Mouse (Mus musculus) midbrain, embryonic 11.5 days (tissue): ENCODE data around the gene Rex1bd. TPM values are rescaled to one million over a fixed set of nuclear protein-coding genes. Genes with fewer than 3 reads are reported as not detected.

Experiments used
- ATAC-seq: fragments of 200-750 bp; cut with Nextera tagmentation; 2 replicates; pipeline ENCODE4 v1.8.0; 2017; ENCODE audit warnings: moderate TSS enrichment, moderate library complexity; ENCODE audit not compliant: low FRiP score
- DNase-seq: peaks from one replicate; pipeline ENCODE4 v3.0.0; 2015; ENCODE audit warnings: low spot score; ENCODE audit errors: missing footprints
- H3K27ac ChIP-seq: fragments of 300-500 bp; sonication (generic); 2 replicates; pipeline ENCODE4 v1.5.1; 2014; ENCODE audit warnings: low read depth, low read length
- H3K27me3 ChIP-seq: fragments of 300-500 bp; sonication (generic); 2 replicates; pipeline ENCODE4 v1.6.1; 2014; ENCODE audit warnings: mild to moderate bottlenecking, low read length, moderate library complexity, mixed read lengths; ENCODE audit not compliant: control insufficient read depth, insufficient read depth
- H3K36me3 ChIP-seq: fragments of 300-500 bp; sonication (generic); 2 replicates; pipeline ENCODE4 v1.6.1; 2014; ENCODE audit warnings: mild to moderate bottlenecking, low read length, moderate library complexity, mixed read lengths; ENCODE audit not compliant: control insufficient read depth, insufficient read depth
- H3K4me1 ChIP-seq: fragments of 300-500 bp; sonication (generic); 2 replicates; pipeline ENCODE4 v1.6.1; 2014; ENCODE audit warnings: low read length; ENCODE audit not compliant: control insufficient read depth, insufficient read depth
- H3K4me2 ChIP-seq: fragments of 300-500 bp; sonication (generic); 2 replicates; pipeline ENCODE4 v1.6.1; 2014; ENCODE audit warnings: mild to moderate bottlenecking, moderate library complexity
- H3K4me3 ChIP-seq: fragments of 300-500 bp; sonication (generic); 2 replicates; pipeline ENCODE4 v1.5.1; 2014; ENCODE audit warnings: low read depth, low read length
- H3K9ac ChIP-seq: fragments of 300-500 bp; sonication (generic); 2 replicates; pipeline ENCODE4 v1.6.1; 2014; ENCODE audit warnings: low read length
- H3K9me3 ChIP-seq: fragments of 300-500 bp; sonication (generic); 2 replicates; pipeline ENCODE4 v1.6.1; 2016; ENCODE audit warnings: low read length; ENCODE audit not compliant: control insufficient read depth
- WGBS: fragments of 180-500 bp; shearing (Covaris S2); extraction: QIAGEN DNeasy Blood & Tissue Kit; methylation state at CpG from one replicate; pipeline ENCODE4 v1.1.7; 2014; 5-methylcytosine and 5-hydroxymethylcytosine counted together
- polyA plus RNA-seq: library from polyadenylated mRNA; unstranded; fragments of >200 nt; fragmentation: Nextera tagmentation; extraction: Ambion mirVana; gene quantifications from 2 replicates; pipeline ENCODE4 v1.2.1, GENCODE M21; 2014

Rex1bd gene
- polyA plus RNA-seq, 1 experiment from 2014 or later: 129 TPM

- peak within 1 kb of the TSS; percentile 98 for H3K4me3 ChIP-seq
- peak within 1 kb of the TSS; percentile 86 for H3K27ac ChIP-seq
- peak within 1 kb of the TSS; percentile 98 for H3K9ac ChIP-seq
- no peaks in the 10 kb centered on the region for H3K9me3 ChIP-seq
- no peaks in the 10 kb centered on the region for H3K27me3 ChIP-seq
- peak; percentile 85 for ATAC-seq
- peaks cover 10% of the 10 kb centered on the region for H3K36me3 ChIP-seq
- WGBS: 1% methylated on average over 73 of the region's 74 CpGs
- peak; percentile 100 for DNase-seq
- peaks cover 26% of the 10 kb centered on the region for H3K4me1 ChIP-seq
- H3K4me2 ChIP-seq: peak within 1 kb of the TSS; percentile 100
Measured at GRCm38 (mm10) chr8:70510228-70510915, 3.8 kb upstream of the Rex1bd start, which contains the start of gene Uba52. Gene Uba52, minus strand, starts transcription at chr8:70510801.

- H3K4me1 ChIP-seq: peaks cover 27% of the 10 kb centered on the region
- WGBS: 16% methylated on average over 25 of the region's 25 CpGs
- peaks cover 10% of the 10 kb centered on the region for H3K36me3 ChIP-seq
- ATAC-seq (no peak), DNase-seq (peak; percentile 77)
- H3K27me3 ChIP-seq: no peaks in the 10 kb centered on the region
- H3K27ac ChIP-seq: peak overlapping the region; percentile 86; the same call in 1 of the 2 replicates
- H3K9ac ChIP-seq: peak overlapping the region; percentile 98
- peak overlapping the region; percentile 100 for H3K4me2 ChIP-seq
- no peaks in the 10 kb centered on the region for H3K9me3 ChIP-seq
- peak overlapping the region; percentile 98 for H3K4me3 ChIP-seq
Measured at GRCm38 (mm10) chr8:70509281-70509952, 2.9 kb upstream of the Rex1bd start.

- H3K4me2 ChIP-seq: no peak overlapping the region
Measured at GRCm38 (mm10) chr8:70507027-70507393, 458 bp upstream of the Rex1bd start.

GRCm38 (mm10) chr8:70505698-70506327 is 739 bp downstream of the Rex1bd start:
- WGBS: 41% methylated on average over 32 of the region's 32 CpGs
- DNase-seq (peak; percentile 70), ATAC-seq (peak; percentile 17; the same call in 1 of the 2 replicates)
- H3K27ac ChIP-seq: no peak overlapping the region
- H3K27me3 ChIP-seq: peaks cover 33% of the 10 kb centered on the region
- peak overlapping the region; percentile 76 for H3K4me3 ChIP-seq
- H3K9ac ChIP-seq: peak overlapping the region; percentile 92
- peaks cover 10% of the 10 kb centered on the region; the same call in 1 of the 2 replicates for H3K36me3 ChIP-seq
- peak overlapping the region; percentile 82 for H3K4me2 ChIP-seq
- H3K9me3 ChIP-seq: no peaks in the 10 kb centered on the region
- peaks cover 31% of the 10 kb centered on the region for H3K4me1 ChIP-seq

More at GRCm38 (mm10) chr8:70507027-70507393, 458 bp upstream of the Rex1bd start:
- peak overlapping the region; percentile 76; the same call in 1 of the 2 replicates for H3K4me3 ChIP-seq
- 54% methylated on average over 5 of the region's 5 CpGs for WGBS
- peaks cover 30% of the 10 kb centered on the region for H3K4me1 ChIP-seq
- no peak overlapping the region for H3K27ac ChIP-seq
- peaks cover 10% of the 10 kb centered on the region; the same call in 1 of the 2 replicates for H3K36me3 ChIP-seq
- ATAC-seq (no peak), DNase-seq (no peak)
- H3K27me3 ChIP-seq: peaks cover 21% of the 10 kb centered on the region
- H3K9ac ChIP-seq: no peak overlapping the region; the same call in 1 of the 2 replicates
- H3K9me3 ChIP-seq: no peaks in the 10 kb centered on the region

GRCm38 (mm10) chr8:70504851-70505250 is 1.7 kb downstream of the Rex1bd start:
- Histone ChIP-seq H3K4me3 (no peak overlapping the region), H3K4me2 (no peak overlapping the region), H3K27me3 (peaks cover 43% of the 10 kb centered on the region), H3K9ac (no peak overlapping the region), H3K4me1 (peaks cover 31% of the 10 kb centered on the region), H3K27ac (no peak overlapping the region), H3K9me3 (no peaks in the 10 kb centered on the region), H3K36me3 (peaks cover 10% of the 10 kb centered on the region; the same call in 1 of the 2 replicates)
- ATAC-seq: no peak
- DNase-seq: peak; percentile 98
- WGBS: 79% methylated on average over 3 of the region's 3 CpGs

- Histone ChIP-seq H3K4me1 (peaks cover 27% of the 10 kb centered on the region), H3K27ac (no peak overlapping the region), H3K9ac (no peak overlapping the region), H3K27me3 (peaks cover 48% of the 10 kb centered on the region), H3K4me3 (no peak overlapping the region), H3K36me3 (peaks cover 10% of the 10 kb centered on the region; the same call in 1 of the 2 replicates), H3K4me2 (no peak overlapping the region), H3K9me3 (no peaks in the 10 kb centered on the region)
- ATAC-seq (no peak), DNase-seq (peak; percentile 81)
- WGBS: 69% methylated on average over 16 of the region's 16 CpGs
Measured at GRCm38 (mm10) chr8:70504291-70504716, 2.2 kb downstream of the Rex1bd start.

- WGBS: 12% methylated on average over 46 of the region's 46 CpGs
- ATAC-seq (no peak), DNase-seq (peak; percentile 98)
- no peak overlapping the region; the same call in 1 of the 2 replicates for H3K9ac ChIP-seq
- H3K36me3 ChIP-seq: 0 out of 2 replicates have a peak, but pooled peaks cover 5% of the 10 kb centered on the region
- H3K4me3 ChIP-seq: no peak overlapping the region
- no peaks in the 10 kb centered on the region for H3K9me3 ChIP-seq
- H3K4me2 ChIP-seq: no peak overlapping the region
- peaks cover 18% of the 10 kb centered on the region for H3K4me1 ChIP-seq
- no peak overlapping the region for H3K27ac ChIP-seq
- H3K27me3 ChIP-seq: peaks cover 55% of the 10 kb centered on the region
Measured at GRCm38 (mm10) chr8:70503062-70503750, 3.3 kb downstream of the Rex1bd start.

GRCm38 (mm10) chr8:70502540-70502939 is 4.0 kb downstream of the Rex1bd start:
- DNase-seq (no peak), ATAC-seq (no peak)
- Histone ChIP-seq H3K4me3 (no peak overlapping the region), H3K9ac (no peak overlapping the region), H3K27ac (no peak overlapping the region), H3K4me1 (peaks cover 15% of the 10 kb centered on the region), H3K27me3 (peaks cover 59% of the 10 kb centered on the region), H3K4me2 (no peak overlapping the region), H3K9me3 (no peaks in the 10 kb centered on the region), H3K36me3 (0 out of 2 replicates have a peak, but pooled peaks cover 2% of the 10 kb centered on the region)
- 33% methylated on average over 12 of the region's 12 CpGs for WGBS
